Mouse (Mus musculus) CD4-positive, CD25-positive, alpha-beta regulatory T cell, adult 4 months (primary cell): ENCODE data around the gene Fcor. TPM values are rescaled to one million over a fixed set of nuclear protein-coding genes. Genes with fewer than 3 reads are reported as not detected.

Source experiments
- ATAC-seq: one replicate; pipeline ENCODE4 v1.8.0; 2017
- polyA plus RNA-seq, 2 experiments: library from polyadenylated mRNA; unstranded; fragments of 100-300 nt; shearing (Covaris generic); gene quantifications; one replicate each; pipeline ENCODE4 v1.2.1; 2017

The Fcor gene
- not detected for polyA plus RNA-seq

DNA sequence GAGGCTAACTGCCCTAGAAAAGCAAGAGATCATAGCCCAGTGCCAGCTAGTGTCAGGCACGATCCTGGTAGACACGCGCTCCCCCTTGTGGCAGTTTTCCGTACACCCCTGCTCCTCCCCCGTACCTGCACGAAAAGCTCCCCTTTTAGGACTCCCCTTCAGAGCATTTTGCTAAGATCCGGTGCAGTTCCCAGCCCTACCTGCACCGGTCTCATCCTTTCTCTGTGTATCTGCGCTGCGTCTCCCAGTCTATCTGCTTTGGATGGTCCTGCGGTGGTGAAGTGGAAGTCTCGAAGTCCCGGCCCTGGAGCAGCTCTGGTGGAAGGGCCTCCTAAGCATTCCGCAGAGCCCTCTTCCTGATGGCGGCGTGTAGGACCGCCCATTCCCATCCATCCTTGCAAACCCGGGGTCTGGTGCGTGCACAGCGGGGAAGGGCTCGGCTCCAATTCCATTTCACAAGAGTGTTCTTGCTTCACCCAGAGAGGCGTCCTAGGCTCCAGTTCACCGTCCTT is at the start of gene Fcor:
Gene Fcor, minus strand, starts transcription at position 383 of the 512 bp plus-strand sequence.
- peak; percentile 67 for ATAC-seq

- ATAC-seq: no peak
Observed at GRCm38 (mm10) chr8:3721041-3721440, 48.9 kb upstream of the Fcor start.

DNA sequence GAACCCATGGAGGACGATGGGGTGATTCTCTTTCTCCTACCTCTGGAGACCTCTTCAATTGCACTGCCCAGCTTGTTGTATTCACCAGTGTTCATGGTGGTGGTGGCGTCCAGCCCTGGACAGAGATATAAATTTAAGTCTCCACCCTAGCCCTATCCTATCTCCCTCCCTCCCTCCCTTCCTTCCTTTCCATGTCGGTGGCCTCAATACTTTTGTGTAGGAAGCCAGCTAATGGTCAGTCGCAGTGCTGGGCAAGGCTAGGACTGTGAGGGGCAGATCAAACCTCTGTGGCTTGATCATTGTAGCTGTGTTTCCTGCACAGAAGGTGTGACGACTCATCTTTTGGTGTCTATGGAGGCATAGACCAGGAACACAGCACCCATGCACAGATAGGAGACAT is 48.4 kb upstream of the Fcor start, which contains the start of gene Clec4g:
Gene Clec4g, minus strand, starts transcription at position 101 of the 400 bp plus-strand sequence.
- ATAC-seq: no peak

DNA sequence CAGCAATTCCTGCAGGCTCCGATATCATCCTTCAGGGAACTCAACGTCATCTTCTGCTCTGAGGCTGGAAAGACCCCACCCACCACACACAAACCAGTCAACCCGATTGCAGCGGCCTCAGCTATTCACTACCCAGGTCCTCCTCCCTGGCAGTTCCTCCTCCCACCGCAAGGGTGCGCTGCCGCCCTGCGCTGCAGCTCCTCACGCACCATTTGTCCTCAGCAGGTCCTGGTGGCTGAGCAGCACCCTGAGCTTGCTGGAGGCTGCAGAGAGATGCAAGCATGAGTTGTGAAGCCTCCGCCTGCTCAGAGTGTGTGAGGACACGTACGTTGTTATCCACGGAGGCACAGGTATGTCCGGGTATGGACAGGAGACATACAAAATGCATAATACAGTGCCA is 46.4 kb upstream of the Fcor start:
- peak; percentile 54 for ATAC-seq

DNA sequence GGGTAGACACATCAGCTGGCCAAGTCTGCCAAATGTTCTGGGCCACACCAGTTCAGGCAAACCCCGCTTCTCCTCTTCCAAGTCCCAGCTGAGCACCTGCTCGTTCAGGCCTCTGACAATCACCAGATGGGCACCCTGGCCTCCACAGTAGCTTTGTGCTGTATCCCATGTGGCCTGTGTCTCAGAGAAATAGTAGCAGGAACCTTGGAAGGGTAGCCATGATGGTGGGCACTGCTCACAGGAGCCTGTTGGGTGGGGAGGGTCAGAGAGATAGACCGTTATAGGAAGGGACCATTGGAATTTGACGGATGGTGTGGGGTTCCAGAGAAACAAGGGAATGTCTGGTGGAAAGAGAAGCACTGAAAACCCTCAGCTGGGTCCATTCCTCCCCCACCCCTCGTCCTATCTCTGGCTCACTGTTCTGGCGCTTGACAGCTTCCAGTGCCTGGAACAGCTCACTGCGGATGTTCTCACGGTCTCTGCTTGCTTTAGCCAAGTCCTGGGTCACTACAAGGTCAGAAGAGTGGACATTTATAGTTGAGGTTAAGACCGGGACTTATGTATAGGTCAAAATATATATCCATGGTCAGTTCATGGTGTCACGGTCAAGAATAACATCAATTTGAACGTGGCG is 45.3 kb upstream of the Fcor start:
- no peak for ATAC-seq

GRCm38 (mm10) chr8:3711646-3712045 is 39.5 kb upstream of the Fcor start:
- ATAC-seq: no peak

DNA sequence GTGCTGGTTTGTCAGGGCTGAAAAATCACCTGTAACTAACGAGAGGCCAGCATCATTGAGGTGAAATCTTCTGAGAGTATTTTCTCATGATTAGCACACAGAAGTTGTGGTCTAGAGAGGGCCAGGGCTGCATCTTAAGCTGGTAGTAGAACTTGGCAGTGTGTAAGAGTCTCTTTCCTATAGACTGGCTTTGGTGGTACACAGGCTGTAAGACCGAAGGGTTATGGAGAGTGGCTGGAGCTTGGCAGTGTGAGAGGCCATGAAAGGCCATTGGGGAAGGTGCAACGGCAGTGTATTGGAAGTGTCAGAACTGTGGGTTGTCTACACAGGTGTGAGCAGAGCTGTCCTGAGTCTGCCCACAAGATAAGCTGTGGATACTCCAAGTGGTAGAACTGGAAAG is 38.1 kb upstream of the Fcor start:
- ATAC-seq: no peak

- ATAC-seq: no peak
Observed at GRCm38 (mm10) chr8:3707611-3708010, 35.4 kb upstream of the Fcor start.

- ATAC-seq: no peak
Observed at GRCm38 (mm10) chr8:3705711-3706110, 33.5 kb upstream of the Fcor start.

GRCm38 (mm10) chr8:3701491-3701890 is 29.3 kb upstream of the Fcor start:
- ATAC-seq: no peak

GRCm38 (mm10) chr8:3694121-3694520 is 22.0 kb upstream of the Fcor start, which contains the start of gene Fcer2a:
Gene Fcer2a (minus strand): TSS chr8:3694175.
- ATAC-seq: no peak

DNA sequence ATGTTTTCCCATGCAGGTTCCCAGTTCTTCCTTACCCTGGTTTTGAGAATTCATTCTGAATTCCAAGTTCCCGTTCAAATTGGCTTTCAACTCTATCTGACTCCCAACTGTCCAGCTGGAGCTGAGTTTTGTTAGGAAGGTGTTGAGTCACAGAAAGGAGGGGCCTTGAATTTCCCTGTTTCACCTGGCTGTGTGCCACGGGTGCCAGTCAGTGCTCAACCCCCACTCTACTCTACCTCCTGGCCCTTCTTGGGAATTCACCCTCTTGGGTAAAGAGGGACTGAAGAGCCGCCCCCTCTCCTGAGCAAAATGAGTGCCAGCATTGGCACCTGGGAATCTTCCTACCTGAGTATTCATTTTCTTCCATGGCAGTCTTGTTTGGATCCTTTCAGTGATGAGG is 18.6 kb upstream of the Fcor start:
- no peak for ATAC-seq

DNA sequence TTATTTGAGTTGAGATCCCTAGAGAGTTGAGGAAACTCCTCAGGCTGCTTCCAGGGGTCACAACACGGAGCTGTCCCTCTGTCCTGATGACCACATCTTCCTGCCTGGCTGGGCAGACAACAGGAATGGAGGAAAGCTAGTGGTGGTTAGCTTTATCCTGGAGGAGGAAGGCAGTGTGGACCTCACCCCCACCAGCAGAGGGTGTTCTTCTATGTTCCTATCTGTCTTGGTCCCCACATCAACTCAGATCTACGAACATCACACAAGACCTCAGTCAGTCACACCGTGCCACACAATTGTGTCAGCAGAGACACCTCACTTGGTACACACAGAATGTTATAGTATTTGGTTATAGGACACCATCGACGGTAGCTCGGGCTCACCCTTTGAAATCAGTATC is 15.4 kb upstream of the Fcor start:
- no peak for ATAC-seq

DNA sequence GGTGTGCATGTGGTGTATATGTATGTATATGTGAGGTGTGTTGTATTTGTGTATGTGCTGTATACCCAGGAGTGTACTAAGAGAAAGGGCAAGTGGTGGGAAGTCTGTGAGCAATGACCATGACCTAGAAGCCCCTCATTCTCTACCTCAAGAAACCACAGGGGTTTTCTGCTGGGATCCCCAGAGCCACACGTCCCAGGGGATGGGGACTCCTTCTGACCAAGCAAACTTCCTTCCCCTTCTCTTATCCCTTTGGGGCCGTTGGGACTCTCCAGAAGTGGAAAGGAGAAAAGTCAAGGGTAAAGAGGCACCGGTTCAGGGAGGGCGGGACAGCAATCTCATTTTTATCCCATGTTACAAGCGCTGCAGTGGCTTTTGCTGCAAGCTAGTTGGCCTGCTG is 13.3 kb upstream of the Fcor start:
- no peak for ATAC-seq

DNA sequence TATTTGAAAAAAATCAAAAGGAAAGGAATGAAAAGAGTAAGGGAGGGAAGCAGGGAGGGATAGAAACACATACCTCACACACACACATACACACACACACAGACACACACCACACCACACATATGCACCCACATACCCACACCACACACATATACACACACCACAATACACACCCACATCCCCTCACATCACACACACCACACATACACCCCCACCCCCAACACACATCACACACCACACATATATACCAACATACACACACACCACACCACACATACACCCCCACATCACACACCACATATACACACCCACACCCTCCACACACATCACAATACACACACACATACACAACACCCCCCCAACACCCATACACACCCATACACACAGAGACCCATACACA is 12.4 kb upstream of the Fcor start:
- no peak for ATAC-seq

DNA sequence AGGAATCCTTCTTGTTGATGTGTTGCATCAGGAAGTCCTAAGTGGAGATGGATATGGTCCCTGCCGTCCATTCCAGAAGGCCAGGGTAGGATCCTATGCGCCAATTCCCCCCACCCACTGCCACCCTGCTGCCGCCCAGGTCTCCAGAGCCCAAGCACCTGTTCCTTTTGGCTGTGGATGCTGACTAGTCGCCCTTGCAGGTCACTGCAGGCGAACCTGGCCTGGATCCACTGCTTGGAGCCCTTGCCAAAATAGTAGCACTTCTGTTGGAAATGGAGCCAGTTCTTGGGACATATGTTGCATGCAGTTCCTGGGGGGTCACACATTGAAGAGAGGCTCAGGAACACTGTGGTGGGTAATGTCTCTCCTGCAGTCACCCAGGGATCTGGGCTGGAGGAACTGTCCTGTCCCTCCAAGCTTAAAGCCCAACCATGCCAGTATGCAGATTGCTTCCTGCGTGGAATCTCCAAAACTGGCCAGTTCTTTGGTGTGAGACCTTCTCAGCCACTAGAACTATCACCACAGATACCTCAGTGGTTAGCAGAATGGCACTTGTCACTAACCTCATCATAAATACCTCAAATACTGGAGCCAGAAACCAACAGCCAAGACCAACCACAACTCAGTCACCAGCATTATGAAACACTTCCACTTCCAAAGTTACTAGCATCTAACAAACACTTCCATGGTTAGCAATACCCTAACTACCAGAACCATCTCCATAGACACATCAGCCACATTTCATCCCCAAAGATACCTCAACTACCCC is 11.4 kb upstream of the Fcor start:
- no peak for ATAC-seq

GRCm38 (mm10) chr8:3682435-3682834 is 10.3 kb upstream of the Fcor start:
- no peak for ATAC-seq

- no peak for ATAC-seq
Observed at GRCm38 (mm10) chr8:3679656-3680055, 7.5 kb upstream of the Fcor start.

GRCm38 (mm10) chr8:3679236-3679635 is 7.1 kb upstream of the Fcor start:
- ATAC-seq: no peak

GRCm38 (mm10) chr8:3678831-3679230 is 6.7 kb upstream of the Fcor start:
- no peak for ATAC-seq

DNA sequence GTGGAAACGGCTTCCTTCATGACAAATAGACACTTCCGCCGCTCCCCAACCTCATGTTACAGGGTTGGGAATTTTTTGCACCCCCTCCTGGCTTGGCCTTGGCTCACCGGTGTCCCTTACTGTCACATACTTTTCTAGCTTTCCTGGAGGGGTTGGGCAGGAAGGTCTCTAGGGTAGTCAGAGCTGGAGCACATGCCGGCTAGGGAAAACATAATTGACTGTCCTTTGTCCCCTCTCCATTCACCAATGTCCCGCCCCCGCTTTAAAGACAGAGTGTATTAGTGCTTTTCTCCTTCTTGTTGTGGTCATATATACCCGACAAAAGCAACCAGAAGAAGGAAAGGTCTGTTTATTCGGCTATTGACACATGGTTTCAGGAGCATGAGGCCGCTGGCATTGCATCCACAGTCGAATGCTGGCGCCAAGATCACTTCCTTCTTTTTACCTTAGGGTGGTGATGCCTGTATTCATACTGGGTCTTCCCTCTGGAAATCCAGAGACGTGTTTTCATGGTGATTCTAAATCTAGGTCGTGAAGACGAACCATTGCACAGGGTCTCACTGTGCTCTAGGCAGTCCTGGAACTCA is 4.9 kb upstream of the Fcor start:
- no peak for ATAC-seq

DNA sequence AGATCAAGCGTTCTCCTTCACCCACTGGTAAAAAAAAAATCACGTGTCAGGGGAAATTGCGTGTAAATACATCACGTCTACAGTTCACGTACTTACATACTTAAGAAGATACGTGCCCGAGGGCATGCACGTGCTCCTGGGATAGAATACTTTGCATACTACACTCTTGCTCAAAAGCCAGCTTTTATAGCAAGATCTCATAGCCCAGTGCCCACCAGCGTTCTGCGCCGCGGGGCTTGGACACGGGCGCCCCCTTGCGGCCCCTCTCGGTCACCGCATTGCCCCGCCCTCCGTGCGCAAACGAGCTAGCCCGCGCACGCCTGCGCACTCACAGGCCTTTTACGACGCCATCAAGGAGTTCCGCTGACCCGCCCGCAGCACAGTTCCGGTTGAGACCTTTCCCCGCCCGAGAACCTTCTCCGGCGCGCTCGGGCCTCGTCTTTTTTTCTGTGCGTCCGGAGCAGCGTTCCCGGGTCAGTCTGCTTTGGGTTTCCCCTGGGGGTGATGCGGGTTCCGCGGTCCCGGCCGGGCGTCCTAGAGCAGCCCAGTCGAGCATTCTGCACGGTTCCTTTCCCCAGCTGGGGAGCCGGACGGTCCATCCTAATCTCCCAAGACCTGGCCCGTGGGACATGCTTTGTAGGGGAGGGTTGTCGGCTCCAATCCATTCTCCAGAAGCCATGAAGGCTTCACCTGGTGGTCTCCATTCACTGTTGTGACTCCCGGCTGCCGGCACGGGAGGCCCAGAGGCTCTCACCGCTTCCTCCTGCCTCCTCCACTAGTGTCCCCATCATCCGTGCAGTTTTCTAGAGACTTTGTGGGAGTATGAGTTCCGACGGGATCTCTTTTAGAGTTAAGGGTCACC is 4.2 kb upstream of the Fcor start, which contains the start of gene Trappc5:
Gene Trappc5, plus strand, starts transcription at position 169 of the 862 bp plus-strand sequence.
- peak; percentile 82 for ATAC-seq

GRCm38 (mm10) chr8:3674671-3675070 is 2.5 kb upstream of the Fcor start:
- no peak for ATAC-seq
